Mouse (Mus musculus) bone marrow macrophage, adult 2 months (primary cell): ENCODE data around the gene Dpysl4.

Experiments used
- CTCF ChIP-seq: IDR thresholded peaks from 2 replicates; pipeline ENCODE4 v1.5.1; 2012; ENCODE audit warnings: low read depth, mild to moderate bottlenecking, low read length, moderate library complexity
- POLR2A ChIP-seq: IDR thresholded peaks from 2 replicates; pipeline ENCODE4 v1.6.1; 2012; ENCODE audit warnings: mild to moderate bottlenecking, low read depth, low read length, borderline replicate concordance

- TF ChIP-seq CTCF: no peak
- TF ChIP-seq POLR2A: no peak
Measured at GRCm38 (mm10) chr7:139135236-139135635, 49.4 kb downstream of the Dpysl4 start.
